Mouse (Mus musculus) CH12.LX (cell line): ENCODE measurements around the gene Lpar3. TPM values are rescaled to one million over a fixed set of nuclear protein-coding genes. Genes with fewer than 3 reads are reported as not detected.

Source experiments
- DNase-seq: peaks from one replicate; pipeline ENCODE4 v3.0.0-alpha.2; 2013; ENCODE audit errors: extremely low read depth
- H3K27ac ChIP-seq: 2 replicates; pipeline ENCODE4 v1.5.1; 2012; ENCODE audit warnings: low read depth, mild to moderate bottlenecking, control low read depth, moderate library complexity; ENCODE audit not compliant: insufficient read depth
- H3K27me3 ChIP-seq: replicated peaks from 2 replicates; pipeline ENCODE3; 2012; ENCODE audit warnings: inconsistent platforms
- H3K36me3 ChIP-seq, 2 experiments: replicated peaks in 1 of 2; 2 replicates each; pipeline versions ENCODE3 to v1.6.1; 2012; ENCODE audit warnings: inconsistent platforms in 1 of 2, low read length in 1 of 2, mild to moderate bottlenecking in 1 of 2, mixed read lengths in 1 of 2, moderate library complexity in 1 of 2; ENCODE audit not compliant: control insufficient read depth in 1 of 2, insufficient read depth in 1 of 2
- H3K4me1 ChIP-seq, 2 experiments: 2 replicates each; pipeline ENCODE4 v1.6.1; 2012; ENCODE audit warnings: inconsistent platforms in 1 of 2, moderate library complexity in 1 of 2; ENCODE audit not compliant: insufficient read depth in 2 of 2, control insufficient read depth in 1 of 2
- H3K4me2 ChIP-seq: 2 replicates; pipeline ENCODE4 v1.6.1; 2012; ENCODE audit warnings: low read depth, mild to moderate bottlenecking, control low read depth; ENCODE audit not compliant: poor library complexity, insufficient read depth, severe bottlenecking
- H3K4me3 ChIP-seq, 3 experiments: fragments of 150-350 bp in 1 of 3; sonication (generic) in 1 of 3; replicated peaks in 1 of 3; 2 replicates each; pipeline versions ENCODE3 to v1.5.1; 2011 to 2012; ENCODE audit warnings: low read depth in 2 of 3, low read length in 2 of 3, mild to moderate bottlenecking in 2 of 3, moderate library complexity in 2 of 3, control low read depth in 1 of 3, improper control_type of control experiment in 1 of 3, inconsistent platforms in 1 of 3, mixed read lengths in 1 of 3; ENCODE audit not compliant: poor library complexity in 1 of 3
- H3K79me2 ChIP-seq: replicated peaks from 2 replicates; pipeline ENCODE4 v1.6.1; 2012; ENCODE audit warnings: mild to moderate bottlenecking, moderate library complexity; ENCODE audit not compliant: control insufficient read depth, poor library complexity, insufficient read depth, severe bottlenecking; ENCODE audit errors: extremely low read depth
- H3K9ac ChIP-seq: 2 replicates; pipeline ENCODE4 v1.6.1; 2012; ENCODE audit warnings: low read depth, mild to moderate bottlenecking, control low read depth, moderate library complexity; ENCODE audit not compliant: insufficient read depth
- H3K9me3 ChIP-seq: replicated peaks from 2 replicates; pipeline ENCODE3; 2012; ENCODE audit warnings: low read length, inconsistent platforms, mixed read lengths
- BHLHE40 ChIP-seq: IDR thresholded peaks from 2 replicates; pipeline ENCODE4 v1.6.1; 2011; ENCODE audit warnings: mild to moderate bottlenecking, low read depth, low read length, improper control_type of control experiment
- CTCF ChIP-seq, 2 experiments: IDR thresholded peaks in 1 of 2; conservative IDR thresholded peaks in 1 of 2; 2 replicates each; pipeline ENCODE4 v1.5.1; 2011 to 2012; ENCODE audit warnings: low read depth in 2 of 2, low read length in 2 of 2, improper control_type of control experiment in 1 of 2, inconsistent platforms in 1 of 2, mild to moderate bottlenecking in 1 of 2, moderate library complexity in 1 of 2
- E2F4 ChIP-seq: IDR thresholded peaks from 2 replicates; pipeline ENCODE4 v1.6.1; 2011; ENCODE audit warnings: low read depth, low read length, improper control_type of control experiment; ENCODE audit not compliant: insufficient replicate concordance
- ELF1 ChIP-seq: IDR thresholded peaks from 2 replicates; pipeline ENCODE4 v1.6.1; 2014; ENCODE audit warnings: low read depth, mild to moderate bottlenecking, inconsistent platforms, low read length, improper control_type of control experiment
- EP300 ChIP-seq: IDR thresholded peaks from 2 replicates; pipeline ENCODE4 v1.6.1; 2011; ENCODE audit warnings: low read length, improper control_type of control experiment
- ETS1 ChIP-seq: conservative IDR thresholded peaks from 2 replicates; pipeline ENCODE4 v1.6.1; 2012; ENCODE audit warnings: low read depth, mild to moderate bottlenecking, inconsistent platforms, low read length, improper control_type of control experiment, moderate library complexity
- GABPA ChIP-seq: IDR thresholded peaks from 2 replicates; pipeline ENCODE4 v1.6.1; 2012; ENCODE audit warnings: low read depth, low read length, improper control_type of control experiment, inconsistent platforms; ENCODE audit not compliant: insufficient replicate concordance
- JUND ChIP-seq: conservative IDR thresholded peaks from 2 replicates; pipeline ENCODE4 v1.6.1; 2011; ENCODE audit warnings: low read depth, low read length, improper control_type of control experiment
- MAFK ChIP-seq: IDR thresholded peaks from 2 replicates; pipeline ENCODE4 v1.6.1; 2011; ENCODE audit warnings: low read length, improper control_type of control experiment; ENCODE audit not compliant: insufficient replicate concordance
- MAZ ChIP-seq: IDR thresholded peaks from 2 replicates; pipeline ENCODE4 v1.6.1; 2012; ENCODE audit warnings: low read depth, mild to moderate bottlenecking, inconsistent platforms, low read length, improper control_type of control experiment, moderate library complexity
- MXI1 ChIP-seq: IDR thresholded peaks from 2 replicates; pipeline ENCODE4 v1.6.1; 2011; ENCODE audit warnings: mild to moderate bottlenecking, low read depth, low read length, improper control_type of control experiment
- MYC ChIP-seq: IDR thresholded peaks from 2 replicates; pipeline ENCODE4 v1.6.1; 2011; ENCODE audit warnings: low read depth, mild to moderate bottlenecking, improper control_type of control experiment, low read length
- NELFE ChIP-seq: IDR thresholded peaks from 2 replicates; pipeline ENCODE4 v1.6.1; 2011; ENCODE audit warnings: low read depth, low read length, improper control_type of control experiment
- NRF1 ChIP-seq: IDR thresholded peaks from 2 replicates; pipeline ENCODE4 v1.6.1; 2014; ENCODE audit warnings: low read depth, mild to moderate bottlenecking, inconsistent platforms, low read length, improper control_type of control experiment, moderate library complexity
- PAX5 ChIP-seq: IDR thresholded peaks from 2 replicates; pipeline ENCODE4 v1.6.1; 2012; ENCODE audit warnings: low read length, inconsistent platforms, mixed read lengths
- RAD21 ChIP-seq: IDR thresholded peaks from 2 replicates; pipeline ENCODE4 v1.6.1; 2011; ENCODE audit warnings: low read depth, mild to moderate bottlenecking, low read length, improper control_type of control experiment, moderate library complexity
- RCOR1 ChIP-seq: conservative IDR thresholded peaks from 2 replicates; pipeline ENCODE4 v1.6.1; 2012; ENCODE audit warnings: low read depth, mild to moderate bottlenecking, inconsistent platforms, low read length, improper control_type of control experiment
- SIN3A ChIP-seq: IDR thresholded peaks from 2 replicates; pipeline ENCODE4 v1.6.1; 2012; ENCODE audit warnings: low read length, improper control_type of control experiment, inconsistent platforms
- SMC3 ChIP-seq: IDR thresholded peaks from 2 replicates; pipeline ENCODE4 v1.6.1; 2011; ENCODE audit warnings: low read depth, low read length, improper control_type of control experiment
- TBP ChIP-seq: conservative IDR thresholded peaks from 2 replicates; pipeline ENCODE4 v1.6.1; 2011; ENCODE audit warnings: low read depth, low read length, improper control_type of control experiment
- ZKSCAN1 ChIP-seq: IDR thresholded peaks from 2 replicates; pipeline ENCODE4 v1.6.1; 2012; ENCODE audit warnings: low read depth, inconsistent platforms, low read length, improper control_type of control experiment, borderline replicate concordance
- ZMIZ1 ChIP-seq: IDR thresholded peaks from 2 replicates; pipeline ENCODE4 v1.6.1; 2012; ENCODE audit warnings: low read depth, mild to moderate bottlenecking, inconsistent platforms, low read length, improper control_type of control experiment
- ZNF384 ChIP-seq: IDR thresholded peaks from 2 replicates; pipeline ENCODE4 v1.6.1; 2012; ENCODE audit warnings: low read depth, low read length, improper control_type of control experiment, inconsistent platforms
- dilution Hi-C: fragments of 300-500 bp; cut with MboI; formaldehyde crosslinking; loops from 2 replicates; pipeline ENCODE4 v1.14.3; 2020; ENCODE audit warnings: low sequenced_read_pairs; ENCODE audit not compliant: extremely low pct_unique_long_range_greater_than_20kb, extremely low pct_ligation_motif_present
- in situ Hi-C: fragments of 300-500 bp; cut with MboI; formaldehyde crosslinking; loops from 3 replicates; pipeline ENCODE4 v1.14.3; 2019; ENCODE audit warnings: low sequenced_read_pairs, low pct_ligation_motif_present, low pct_unique_long_range_greater_than_20kb, mixed read lengths
- polyA plus RNA-seq: library from polyadenylated mRNA; unstranded; fragments of >175 nt; gene quantifications from 2 replicates; pipeline ENCODE4 v1.2.1, GENCODE M21; 2012; ENCODE audit warnings: low read depth; ENCODE audit not compliant: insufficient read length
- total RNA-seq, 2 experiments: library from RNA; depleted of rRNA; stranded (reverse); fragments of 300-350 nt in 1 of 2; fragments of >200 nt in 1 of 2; gene quantifications; 2 replicates each; pipeline ENCODE4 v1.2.3; 2012 to 2014

The Lpar3 gene
- total and polyA plus RNA-seq, 3 experiments, result not detected

DNA sequence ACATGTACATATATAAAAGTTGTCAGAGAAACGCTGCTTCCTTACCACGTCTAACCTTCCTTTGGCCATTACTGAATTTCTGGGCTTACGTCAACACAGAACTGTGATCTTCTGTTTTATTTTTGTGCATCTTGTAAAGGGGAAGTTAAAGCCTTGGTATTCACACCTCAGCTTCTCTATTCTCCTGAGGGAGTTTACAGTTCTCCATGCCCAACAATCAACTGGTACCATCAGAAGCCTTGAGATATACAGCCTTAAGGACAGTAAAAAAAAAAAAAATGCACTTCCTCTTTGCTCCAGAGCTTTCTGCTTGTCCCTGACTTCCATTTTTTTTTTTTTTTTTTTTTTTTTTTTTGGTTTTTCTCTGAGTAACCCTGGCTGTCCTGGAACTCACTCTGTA, 4.2 kb upstream of the Lpar3 start:
- Histone ChIP-seq H3K9me3 (peaks cover 2% of the 10 kb centered on the region), H3K27ac (no peak overlapping the region), H3K27me3 (no peaks in the 10 kb centered on the region), H3K4me1 (peaks cover 19 to 56% of the 10 kb centered on the region in 2 experiments), H3K36me3 (no peaks in the 10 kb centered on the region), H3K9ac (no peak overlapping the region), H3K79me2 (no peaks in the 10 kb centered on the region), H3K4me3 (no peak overlapping the region), H3K4me2 (no peak overlapping the region)
- dilution Hi-C loops, result no loop called here
- no peak for TF ChIP-seq TBP
- no peak for TF ChIP-seq CTCF (conservative IDR thresholded peaks at IDR 0.05 in 1 of 2, IDR thresholded peaks at IDR 0.05 in 1 of 2; ENCODE audit: low read depth in 2 of 2, low read length in 2 of 2)
- no peak for TF ChIP-seq PAX5
- no peak for TF ChIP-seq NELFE
- peak; percentile 89 for TF ChIP-seq ZNF384
- no peak for TF ChIP-seq RCOR1
- peak; percentile 48; the same call in 1 of the 2 replicates for TF ChIP-seq EP300
- TF ChIP-seq MAZ, result 0 out of 2 replicates have a peak, but pooled peaks have one; percentile 35
- no peak for TF ChIP-seq BHLHE40
- no peak for DNase-seq
- in situ Hi-C loops, result no loop called here

DNA sequence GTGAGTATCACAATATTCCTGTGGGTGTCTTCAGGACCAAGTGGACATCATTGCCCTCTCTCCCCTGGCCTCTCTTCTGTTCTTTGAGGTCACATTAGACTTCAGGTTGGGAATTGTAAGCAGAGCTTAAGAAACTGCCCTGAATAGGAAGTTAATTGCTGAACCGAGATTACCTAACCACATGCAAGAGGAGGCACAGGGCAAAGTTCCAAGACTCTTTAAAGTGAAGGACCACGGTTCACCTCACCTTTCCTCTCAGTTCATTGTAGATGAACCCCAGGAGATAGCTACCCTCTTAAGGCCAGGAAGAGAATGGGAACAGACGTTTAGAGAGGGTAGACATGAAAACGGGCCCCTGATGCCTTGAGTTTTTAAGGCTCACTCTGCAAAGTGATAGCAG, 3.5 kb downstream of the Lpar3 start:
- no peaks in the 10 kb centered on the region for H3K79me2 ChIP-seq
- in situ Hi-C loops, result no loop called here

DNA sequence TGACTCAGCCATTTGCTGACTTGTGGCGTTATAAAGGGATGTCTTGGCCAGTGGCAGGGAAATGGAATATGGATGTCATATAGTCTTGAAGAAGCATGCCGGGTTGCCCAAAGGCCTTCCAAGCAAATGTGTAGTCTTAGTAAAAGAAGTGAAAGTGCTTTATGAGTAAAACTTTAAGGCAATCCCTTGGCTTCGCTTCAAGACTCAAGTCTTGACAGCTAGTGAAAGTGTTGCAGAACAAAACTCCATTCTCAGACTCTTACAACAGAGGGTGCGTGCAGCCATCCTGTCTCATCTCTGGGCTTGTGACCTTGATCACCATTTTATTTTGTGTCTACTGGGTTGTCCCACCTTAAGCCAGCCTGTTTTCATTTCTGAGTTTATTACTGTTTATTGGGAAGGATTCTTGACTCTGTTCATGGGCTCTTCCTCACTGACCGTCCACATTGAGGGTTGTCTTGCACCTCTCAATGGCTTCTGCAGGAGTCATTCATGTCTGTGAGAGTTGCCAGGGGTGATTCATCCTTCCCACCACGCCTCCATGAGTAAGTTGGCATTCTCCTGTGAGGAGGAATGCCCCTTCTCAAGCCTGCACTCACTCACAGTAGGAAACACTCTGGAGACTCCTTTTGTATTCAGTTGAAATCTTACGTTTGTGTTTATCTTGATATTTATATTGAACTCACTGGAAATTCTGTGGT, 4.4 kb downstream of the Lpar3 start:
- H3K9me3 ChIP-seq, result peaks cover 2% of the 10 kb centered on the region
- no peak overlapping the region for H3K4me3 ChIP-seq
- DNase-seq, result no peak
- no peak overlapping the region; the same call in 1 of the 2 replicates for H3K4me2 ChIP-seq
- peaks cover 1% of the 10 kb centered on the region for H3K27me3 ChIP-seq
- no peaks in the 10 kb centered on the region for H3K79me2 ChIP-seq
- dilution Hi-C loops, result no loop called here
- no peak overlapping the region for H3K27ac ChIP-seq
- TF ChIP-seq SIN3A, result no peak
- TF ChIP-seq MXI1, result no peak
- TF ChIP-seq ELF1, result no peak
- no peak for TF ChIP-seq ZKSCAN1
- TF ChIP-seq MYC, result no peak
- TF ChIP-seq E2F4, result no peak
- TF ChIP-seq PAX5, result no peak
- no peak for TF ChIP-seq SMC3
- no peak for TF ChIP-seq GABPA
- TF ChIP-seq CTCF (conservative IDR thresholded peaks at IDR 0.05 in 1 of 2, IDR thresholded peaks at IDR 0.05 in 1 of 2; ENCODE audit: low read depth in 2 of 2, low read length in 2 of 2), result no peak
- no peak for TF ChIP-seq JUND
- no peak for TF ChIP-seq MAFK
- TF ChIP-seq, all 38 proteins: peak for 0
- H3K9ac ChIP-seq, result no peak overlapping the region
- peaks cover 0 to 4% of the 10 kb centered on the region in 2 experiments; a peak in 1 of 4 replicates for H3K4me1 ChIP-seq
- H3K36me3 ChIP-seq, result no peaks in the 10 kb centered on the region
- in situ Hi-C loops, result no loop called here

More for the DNA sequence above, 3.5 kb downstream of the Lpar3 start:
- Histone ChIP-seq H3K4me1 (peaks cover 0 to 4% of the 10 kb centered on the region in 2 experiments; a peak in 1 of 4 replicates), H3K9me3 (peaks cover 2% of the 10 kb centered on the region), H3K4me2 (no peak overlapping the region), H3K9ac (no peak overlapping the region), H3K27me3 (peaks cover 1% of the 10 kb centered on the region), H3K27ac (no peak overlapping the region), H3K4me3 (no peak overlapping the region), H3K36me3 (no peaks in the 10 kb centered on the region)
- TF ChIP-seq EP300, result no peak
- no peak for TF ChIP-seq NELFE
- TF ChIP-seq MXI1, result no peak
- TF ChIP-seq RAD21, result no peak
- TF ChIP-seq NRF1, result no peak
- no peak for TF ChIP-seq ETS1
- TF ChIP-seq MAFK, result no peak
- TF ChIP-seq E2F4, result no peak
- TF ChIP-seq SMC3, result no peak
- no peak for TF ChIP-seq ZMIZ1
- dilution Hi-C loops, result no loop called here
- DNase-seq, result no peak
